1 mouse cellular context compared by ENCODE assay signal in the genomic region with DNA sequence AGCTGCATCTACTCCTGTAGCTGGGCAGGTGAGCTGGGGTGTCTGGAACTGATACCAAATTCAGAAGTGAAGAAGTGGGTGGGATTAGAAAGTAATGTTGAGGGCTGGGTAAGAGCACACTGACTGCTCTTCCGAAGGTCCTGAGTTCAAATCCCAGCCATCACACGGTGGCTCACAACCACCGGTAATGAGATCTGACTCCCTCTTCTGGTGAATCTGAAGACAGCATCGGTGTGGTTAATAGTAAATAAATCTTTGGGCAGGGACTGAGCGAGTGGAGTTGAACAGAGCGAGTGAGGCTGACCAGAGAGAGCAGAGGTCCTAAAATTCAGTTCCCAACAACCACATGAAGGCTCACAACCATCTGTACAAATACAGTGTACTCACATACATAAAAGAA.
TF ChIP-seq lines count a peak whose summit lies in the region.

No protein-coding gene starts in this region.

TF ChIP-seq in MEL, 35 proteins besides CTCF, POLR2A, EP300 and RAD21:
- peak; percentile 45 for TF ChIP-seq SMC3 (IDR thresholded peaks at IDR 0.05; ENCODE audit: low read depth, low read length)
- TF ChIP-seq ZC3H11A (IDR thresholded peaks at IDR 0.05; ENCODE audit: low read depth, low read length): 0 out of 2 replicates have a peak, but pooled peaks have one; percentile 6
- TF ChIP-seq ETS1 (IDR thresholded peaks at IDR 0.05; ENCODE audit: low read depth, low read length): no peak
